Mouse (Mus musculus) ES-E14 (cell line): Measurements from ENCODE around the gene Syt12. TPM values are rescaled to one million over a fixed set of nuclear protein-coding genes. Genes with fewer than 3 reads are reported as not detected.

Experiments
- DNase-seq: peaks from one replicate; pipeline ENCODE4 v3.0.0-alpha.2; 2013; ENCODE audit warnings: low read depth, low spot score
- H3K27ac ChIP-seq: 2 replicates; pipeline ENCODE4 v1.5.1; 2012; ENCODE audit warnings: low read depth, mild to moderate bottlenecking, low read length, moderate library complexity, mixed read lengths; ENCODE audit not compliant: poor library complexity, insufficient read depth, severe bottlenecking
- H3K36me3 ChIP-seq: 2 replicates; pipeline ENCODE4 v1.6.1; 2012; ENCODE audit warnings: mild to moderate bottlenecking, low read length, moderate library complexity, mixed read lengths; ENCODE audit not compliant: control insufficient read depth, poor library complexity, insufficient read depth, severe bottlenecking
- H3K4me1 ChIP-seq, 2 experiments: fragments of 150-350 bp in 1 of 2; sonication (generic) in 1 of 2; 2 replicates each; pipeline ENCODE4 v1.6.1; 2012; ENCODE audit warnings: low read length in 2 of 2, mild to moderate bottlenecking in 1 of 2, mixed read lengths in 1 of 2; ENCODE audit not compliant: control insufficient read depth in 2 of 2, insufficient read depth in 2 of 2, poor library complexity in 1 of 2
- H3K4me3 ChIP-seq, 2 experiments: fragments of 150-350 bp in 1 of 2; sonication (generic) in 1 of 2; 2 replicates each; pipeline ENCODE4 v1.5.1; 2012; ENCODE audit warnings: low read length in 2 of 2, low read depth in 1 of 2, mild to moderate bottlenecking in 1 of 2, mixed read lengths in 1 of 2; ENCODE audit not compliant: insufficient read depth in 1 of 2, poor library complexity in 1 of 2, severe bottlenecking in 1 of 2
- H3K9ac ChIP-seq: 2 replicates; pipeline ENCODE4 v1.6.1; 2012; ENCODE audit warnings: low read depth, mild to moderate bottlenecking, low read length, mixed read lengths; ENCODE audit not compliant: poor library complexity, insufficient read depth, severe bottlenecking
- H3K9me3 ChIP-seq: fragments of 150-350 bp; sonication (generic); 2 replicates; pipeline ENCODE4 v1.6.1; 2012; ENCODE audit warnings: low read depth, mild to moderate bottlenecking, low read length; ENCODE audit not compliant: control insufficient read depth, insufficient read depth
- CHD2 ChIP-seq: IDR thresholded peaks from 2 replicates; pipeline ENCODE4 v1.6.1; 2014; ENCODE audit warnings: mild to moderate bottlenecking, low read depth, low read length, inconsistent platforms
- HCFC1 ChIP-seq: IDR thresholded peaks from 2 replicates; pipeline ENCODE4 v1.6.1; 2012; ENCODE audit warnings: low read length, inconsistent platforms, borderline replicate concordance; ENCODE audit not compliant: insufficient read depth
- MAFK ChIP-seq: IDR thresholded peaks from 2 replicates; pipeline ENCODE4 v1.6.1; 2014; ENCODE audit warnings: mild to moderate bottlenecking, low read depth, low read length, inconsistent platforms; ENCODE audit not compliant: insufficient read depth
- ZC3H11A ChIP-seq: IDR thresholded peaks from 2 replicates; pipeline ENCODE4 v1.6.1; 2012; ENCODE audit warnings: low read depth, mild to moderate bottlenecking, inconsistent platforms, low read length, borderline replicate concordance
- ZNF384 ChIP-seq: IDR thresholded peaks from 2 replicates; pipeline ENCODE4 v1.6.1; 2012; ENCODE audit warnings: low read depth, low read length, inconsistent platforms
- in situ Hi-C, 2 experiments: fragments of 600-800 bp; cut with MboI; formaldehyde crosslinking; loops; one replicate each; pipeline ENCODE4 v1.15.1; 2025; ENCODE audit warnings: low sequenced_read_pairs in 2 of 2, inconsistent platforms in 1 of 2; ENCODE audit not compliant: unreplicated experiment in 2 of 2
- total RNA-seq: library from RNA; depleted of rRNA; stranded (reverse); fragments of 300-350 nt; gene quantifications from 2 replicates; pipeline ENCODE4 v1.2.3, GENCODE M21; 2012; rRNA removed

Syt12 gene
- 0.58 and 1.1 TPM in 2 replicates for total RNA-seq

GRCm38 (mm10) chr19:4477345-4478189 is at the start of gene Syt12:
Syt12 (minus strand) TSS chr19:4477447.
- TF ChIP-seq MAFK: no peak
- TF ChIP-seq ZNF384: peak; percentile 89
- peak within 1 kb of the TSS; percentile 71 for H3K9ac ChIP-seq
- DNase-seq: peak; percentile 11
- in situ Hi-C loops: no loop called here
- peak within 1 kb of the TSS; percentile 71 to 81 for H3K4me3 ChIP-seq
- no peaks in the 10 kb centered on the region for H3K9me3 ChIP-seq
- H3K36me3 ChIP-seq: no peaks in the 10 kb centered on the region
- peaks cover 0 to 2% of the 10 kb centered on the region in 2 experiments; a peak in 1 of 4 replicates for H3K4me1 ChIP-seq
- H3K27ac ChIP-seq: no peak within 1 kb of the TSS

- in situ Hi-C loops: no loop called here
- Histone ChIP-seq H3K27ac (no peak overlapping the region), H3K36me3 (no peaks in the 10 kb centered on the region), H3K9ac (no peak overlapping the region), H3K4me1 (no peaks in the 10 kb centered on the region), H3K4me3 (no peak overlapping the region), H3K9me3 (no peaks in the 10 kb centered on the region)
- DNase-seq: no peak
- no peak for TF ChIP-seq ZC3H11A
- no peak for TF ChIP-seq HCFC1
- no peak for TF ChIP-seq CHD2
Observed at GRCm38 (mm10) chr19:4521426-4522050, 44.3 kb upstream of the Syt12 start.

- DNase-seq: no peak
- H3K9me3 ChIP-seq: no peaks in the 10 kb centered on the region
- H3K4me1 ChIP-seq: no peaks in the 10 kb centered on the region
- no peaks in the 10 kb centered on the region for H3K36me3 ChIP-seq
- no peak overlapping the region for H3K4me3 ChIP-seq
- H3K9ac ChIP-seq: no peak overlapping the region
- no peak for TF ChIP-seq CHD2
- 0 out of 2 replicates have a peak, but pooled peaks have one; percentile 56 for TF ChIP-seq MAFK
- in situ Hi-C loops: no loop called here
- no peak overlapping the region for H3K27ac ChIP-seq
Observed at GRCm38 (mm10) chr19:4517483-4517882, 40.2 kb upstream of the Syt12 start.

- Histone ChIP-seq H3K4me1 (0 out of 4 replicates have a peak, but pooled peaks cover 0 to 2% of the 10 kb centered on the region in 2 experiments), H3K9me3 (no peaks in the 10 kb centered on the region), H3K36me3 (no peaks in the 10 kb centered on the region), H3K9ac (no peak overlapping the region), H3K27ac (no peak overlapping the region), H3K4me3 (no peak overlapping the region)
- DNase-seq: no peak
- in situ Hi-C loops: no loop called here
- no peak for TF ChIP-seq ZNF384
- TF ChIP-seq HCFC1: no peak
- TF ChIP-seq MAFK: no peak
- no peak for TF ChIP-seq CHD2
- TF ChIP-seq ZC3H11A: no peak
Observed at GRCm38 (mm10) chr19:4516288-4516687, 39.0 kb upstream of the Syt12 start.
